Mouse (Mus musculus) MEL (cell line): ENCODE measurements at regions not wholly inside any gene's neighbourhood (a gene's known extent, or its start where the extent isn't known, plus 50 kb on each side); places are given as distances from the start of the nearest gene placed in this dataset.

Experiments
- DNase-seq: peaks from one replicate; pipeline ENCODE4 v3.0.0; 2011; ENCODE audit warnings: low read depth, low spot score
- H3K27ac ChIP-seq: 2 replicates; pipeline ENCODE4 v1.5.1; 2012; ENCODE audit warnings: low read depth, mild to moderate bottlenecking, control low read depth, low read length, moderate library complexity; ENCODE audit not compliant: control insufficient read depth
- H3K27me3 ChIP-seq, 2 experiments: fragments of 150-350 bp in 1 of 2; sonication (generic) in 1 of 2; 2 replicates each; pipeline ENCODE4 v1.6.1; 2012; ENCODE audit warnings: low read length in 2 of 2, mild to moderate bottlenecking in 2 of 2, improper control_type of control experiment in 1 of 2, moderate library complexity in 1 of 2; ENCODE audit not compliant: insufficient read depth in 2 of 2, control insufficient read depth in 1 of 2
- H3K36me3 ChIP-seq, 2 experiments: 2 replicates each; pipeline ENCODE4 v1.6.1; 2012 to 2014; ENCODE audit warnings: low read length in 2 of 2, improper control_type of control experiment in 1 of 2, inconsistent platforms in 1 of 2, mild to moderate bottlenecking in 1 of 2; ENCODE audit not compliant: insufficient read depth in 2 of 2, control insufficient read depth in 1 of 2
- H3K4me1 ChIP-seq, 2 experiments: fragments of 150-350 bp in 1 of 2; sonication (generic) in 1 of 2; 2 replicates each; pipeline ENCODE4 v1.6.1; 2012; ENCODE audit warnings: low read length in 2 of 2, improper control_type of control experiment in 1 of 2, mild to moderate bottlenecking in 1 of 2; ENCODE audit not compliant: insufficient read depth in 2 of 2, control insufficient read depth in 1 of 2
- H3K4me3 ChIP-seq, 2 experiments: fragments of 150-350 bp in 1 of 2; sonication (generic) in 1 of 2; 2 replicates each; pipeline ENCODE4 v1.5.1; 2012; ENCODE audit warnings: low read depth in 2 of 2, low read length in 2 of 2, mild to moderate bottlenecking in 2 of 2, moderate library complexity in 2 of 2, control low read depth in 1 of 2, improper control_type of control experiment in 1 of 2; ENCODE audit not compliant: control insufficient read depth in 1 of 2, insufficient read depth in 1 of 2
- H3K79me2 ChIP-seq: 2 replicates; pipeline ENCODE4 v1.6.1; 2012; ENCODE audit warnings: mild to moderate bottlenecking, low read length, moderate library complexity; ENCODE audit not compliant: control insufficient read depth, poor library complexity, insufficient read depth
- H3K9ac ChIP-seq: 2 replicates; pipeline ENCODE4 v1.6.1; 2012; ENCODE audit warnings: low read depth, mild to moderate bottlenecking, control low read depth, low read length, moderate library complexity; ENCODE audit not compliant: control insufficient read depth, poor library complexity, severe bottlenecking
- H3K9me3 ChIP-seq: fragments of 150-350 bp; sonication (generic); replicated peaks from 2 replicates; pipeline ENCODE4 v1.6.1; 2012; ENCODE audit warnings: mild to moderate bottlenecking, low read length, improper control_type of control experiment, moderate library complexity; ENCODE audit not compliant: insufficient read depth
- BHLHE40 ChIP-seq: IDR thresholded peaks from 2 replicates; pipeline ENCODE4 v1.6.1; 2012; ENCODE audit warnings: low read depth, mild to moderate bottlenecking, inconsistent platforms, low read length, improper control_type of control experiment, borderline replicate concordance
- JUND ChIP-seq: IDR thresholded peaks from 2 replicates; pipeline ENCODE4 v1.6.1; 2011; ENCODE audit warnings: low read depth, mild to moderate bottlenecking, improper control_type of control experiment, low read length
- MAX ChIP-seq: IDR thresholded peaks from 2 replicates; pipeline ENCODE4 v1.6.1; 2011; ENCODE audit warnings: low read length, improper control_type of control experiment
- MAZ ChIP-seq: IDR thresholded peaks from 2 replicates; pipeline ENCODE4 v1.6.1; 2012; ENCODE audit warnings: low read depth, mild to moderate bottlenecking, inconsistent platforms, low read length, improper control_type of control experiment
- MXI1 ChIP-seq: IDR thresholded peaks from 2 replicates; pipeline ENCODE4 v1.6.1; 2011; ENCODE audit warnings: mild to moderate bottlenecking, low read depth, low read length, improper control_type of control experiment
- NELFE ChIP-seq: IDR thresholded peaks from 2 replicates; pipeline ENCODE4 v1.6.1; 2011; ENCODE audit warnings: low read depth, low read length, improper control_type of control experiment
- POLR2A ChIP-seq, 2 experiments: IDR thresholded peaks; 2 replicates each; pipeline ENCODE4 v1.6.1; 2011 to 2012; ENCODE audit warnings: low read length in 2 of 2, mild to moderate bottlenecking in 2 of 2, control low read depth in 1 of 2, improper control_type of control experiment in 1 of 2, low read depth in 1 of 2, moderate library complexity in 1 of 2; ENCODE audit not compliant: control insufficient read depth in 1 of 2, insufficient read depth in 1 of 2, poor library complexity in 1 of 2
- POLR2AphosphoS2 ChIP-seq: IDR thresholded peaks from 2 replicates; pipeline ENCODE4 v1.6.1; 2011; ENCODE audit warnings: low read length, improper control_type of control experiment
- SMC3 ChIP-seq: IDR thresholded peaks from 2 replicates; pipeline ENCODE4 v1.6.1; 2011; ENCODE audit warnings: low read depth, low read length, improper control_type of control experiment
- TAL1 ChIP-seq: IDR thresholded peaks from 2 replicates; pipeline ENCODE4 v1.6.1; 2012; ENCODE audit warnings: mild to moderate bottlenecking, inconsistent platforms, low read length, moderate library complexity, mixed read lengths
- USF2 ChIP-seq, 2 experiments: IDR thresholded peaks; 2 replicates each; pipeline ENCODE4 v1.6.1; 2011 to 2012; ENCODE audit warnings: improper control_type of control experiment in 2 of 2, low read length in 2 of 2, borderline replicate concordance in 1 of 2, inconsistent platforms in 1 of 2, low read depth in 1 of 2, mild to moderate bottlenecking in 1 of 2; ENCODE audit not compliant: insufficient read depth in 1 of 2
- ZC3H11A ChIP-seq: IDR thresholded peaks from 2 replicates; pipeline ENCODE4 v1.6.1; 2012; ENCODE audit warnings: low read depth, mild to moderate bottlenecking, inconsistent platforms, low read length, improper control_type of control experiment

DNA sequence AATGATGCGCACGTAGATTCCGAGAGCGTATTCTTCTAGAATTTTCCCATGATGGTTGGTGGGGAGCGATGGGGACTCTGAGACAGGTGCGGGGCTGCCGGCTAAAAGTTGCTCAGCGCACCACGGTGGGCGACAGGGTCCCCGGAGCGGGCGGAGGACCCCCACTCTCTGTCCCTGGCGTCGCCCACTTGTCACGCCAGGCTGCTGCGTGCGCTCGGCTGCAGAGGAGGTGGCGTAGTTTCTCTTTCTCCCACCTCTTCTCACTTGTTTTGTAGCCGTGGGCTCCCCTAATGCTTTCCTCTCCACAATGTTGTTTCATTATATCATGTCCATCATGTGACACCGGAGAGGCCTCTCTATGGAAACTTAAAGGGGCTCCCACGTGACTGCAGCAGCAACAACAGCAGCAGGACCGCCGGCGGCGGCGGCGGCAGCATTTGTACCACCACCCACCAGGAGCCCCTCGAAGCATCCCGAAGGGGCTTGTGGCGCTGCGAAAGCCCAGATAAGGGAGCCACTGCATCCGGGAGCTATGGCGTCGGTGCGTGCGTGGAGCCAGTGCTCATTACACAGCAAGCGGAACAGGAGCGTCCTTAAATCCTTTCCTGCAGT lies 180.3 kb upstream of the Mkln1 start (continued):
- TF ChIP-seq JUND (no peak), ZC3H11A (no peak)
- TF ChIP-seq, all 39 proteins: peak for 8

DNA sequence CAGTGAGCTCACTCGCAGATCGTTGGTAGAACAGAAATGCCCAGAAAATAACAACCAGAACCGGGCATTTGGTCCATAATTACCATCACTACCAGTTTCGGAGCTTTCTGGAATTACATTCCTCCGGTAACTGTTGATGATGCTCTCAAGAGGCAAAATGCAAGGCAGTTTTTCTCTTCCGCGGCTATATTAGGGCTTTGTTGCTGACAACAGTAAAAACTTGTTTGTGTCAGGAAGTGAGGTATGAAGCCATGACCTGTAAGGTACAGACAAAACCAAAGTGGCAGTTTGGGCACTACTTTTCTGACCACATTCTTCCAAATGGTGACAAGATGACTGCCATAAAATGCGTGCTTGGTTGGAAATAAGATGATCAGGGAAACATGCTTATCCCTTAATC lies 179.7 kb upstream of the Mkln1 start:
- no peaks in the 10 kb centered on the region for H3K27me3 ChIP-seq
- peak overlapping the region; percentile 42 for H3K27ac ChIP-seq
- peaks cover 9% of the 10 kb centered on the region for H3K79me2 ChIP-seq
- peaks cover 0 to 18% of the 10 kb centered on the region in 2 experiments; a peak in 2 of 4 replicates for H3K36me3 ChIP-seq
- peak overlapping the region; percentile 59 for H3K9ac ChIP-seq
- no peak for TF ChIP-seq USF2 (IDR thresholded peaks at IDR 0.05; ENCODE audit: borderline replicate concordance in 1 of 2, insufficient read depth in 1 of 2, low read depth in 1 of 2, low read length in 2 of 2)
- TF ChIP-seq SMC3: no peak
- TF ChIP-seq TAL1: no peak
- TF ChIP-seq POLR2AphosphoS2: no peak
- no peak for TF ChIP-seq BHLHE40
- no peak for TF ChIP-seq MAX
- no peak for TF ChIP-seq POLR2A (IDR thresholded peaks at IDR 0.05; ENCODE audit: control insufficient read depth in 1 of 2, insufficient read depth in 1 of 2, low read depth in 1 of 2, low read length in 2 of 2, poor library complexity in 1 of 2)
- no peak for TF ChIP-seq NELFE
- TF ChIP-seq MAZ: no peak
- no peaks in the 10 kb centered on the region for H3K9me3 ChIP-seq
- peaks cover 2 to 18% of the 10 kb centered on the region in 2 experiments for H3K4me1 ChIP-seq
- peak; percentile 39 for DNase-seq
- peak overlapping the region; percentile 65 to 97 for H3K4me3 ChIP-seq

DNA sequence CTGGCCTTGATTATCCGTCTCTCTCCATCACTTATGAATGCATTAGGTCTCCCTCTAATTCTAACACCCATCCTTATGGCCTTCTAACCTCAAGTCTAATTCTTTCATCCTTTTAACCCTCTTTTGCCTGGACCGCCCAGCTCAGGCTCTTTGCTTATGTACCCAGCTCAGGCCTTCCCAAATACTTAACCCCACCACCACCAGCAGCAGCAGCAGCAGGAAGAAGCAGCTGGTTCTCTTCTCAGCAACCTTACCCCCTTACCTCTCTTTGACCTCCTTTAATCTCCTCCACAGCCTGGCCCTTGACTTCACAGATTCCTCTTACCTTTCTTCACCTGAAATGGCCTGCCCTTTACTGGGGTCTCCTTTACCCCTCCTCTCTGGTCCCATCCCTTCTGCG lies 178.8 kb upstream of the Mkln1 start:
- no peaks in the 10 kb centered on the region for H3K9me3 ChIP-seq
- H3K36me3 ChIP-seq: peaks cover 0 to 18% of the 10 kb centered on the region in 2 experiments; a peak in 2 of 4 replicates
- H3K27ac ChIP-seq: peak overlapping the region; percentile 50
- peaks cover 9% of the 10 kb centered on the region for H3K79me2 ChIP-seq
- peak overlapping the region; percentile 70 to 77 for H3K4me3 ChIP-seq
- TF ChIP-seq MXI1 (peak; percentile 14; the same call in 1 of the 2 replicates), TAL1 (no peak)
- H3K9ac ChIP-seq: peak overlapping the region; percentile 77
- peaks cover 2 to 18% of the 10 kb centered on the region in 2 experiments for H3K4me1 ChIP-seq
- H3K27me3 ChIP-seq: no peaks in the 10 kb centered on the region
- peak; percentile 41 for DNase-seq
